Mouse (Mus musculus): ENCODE measurements around the gene Epha8. TPM values are rescaled to one million over a fixed set of nuclear protein-coding genes. Genes with fewer than 3 reads are reported as not detected.

The Epha8 gene
- polyA plus RNA-seq, 1 experiment from 2014 or later: 20.7 TPM

- no peak within 1 kb of the TSS for H3K9ac ChIP-seq (ENCODE audit: low read depth, low read length)
- 66% methylated on average over 5 of the region's 5 CpGs for WGBS
- ATAC-seq: no peak
- H3K4me2 ChIP-seq (ENCODE audit: low read length): no peak within 1 kb of the TSS
- H3K9me3 ChIP-seq (replicated peaks; ENCODE audit: control insufficient read depth, low read length, poor library complexity, severe bottlenecking): no peaks in the 10 kb centered on the region
- H3K4me3 ChIP-seq (ENCODE audit: low read depth, low read length): no peak within 1 kb of the TSS
- H3K27me3 ChIP-seq (ENCODE audit: control insufficient read depth, insufficient read depth, low read depth, low read length): peaks cover 29% of the 10 kb centered on the region
- no peaks in the 10 kb centered on the region for H3K36me3 ChIP-seq (ENCODE audit: control insufficient read depth, insufficient read depth, low read length)
- peaks cover 6% of the 10 kb centered on the region; the same call in 1 of the 2 replicates for H3K4me1 ChIP-seq (ENCODE audit: control insufficient read depth, insufficient read depth, low read length)
- H3K27ac ChIP-seq (ENCODE audit: low read length): no peak within 1 kb of the TSS
Measured at GRCm38 (mm10) chr4:136892811-136893210, 63.8 kb downstream of the Epha8 start, which contains the start of gene C1qc. TSS of gene C1qc (minus strand) at chr4:136893065.

GRCm38 (mm10) chr4:136892371-136892770, 64.2 kb downstream of the Epha8 start:
- Histone ChIP-seq H3K4me2 (ENCODE audit: low read length) (no peak overlapping the region), H3K27me3 (ENCODE audit: control insufficient read depth, insufficient read depth, low read depth, low read length) (peaks cover 28% of the 10 kb centered on the region), H3K4me3 (ENCODE audit: low read depth, low read length) (no peak overlapping the region), H3K9me3 (replicated peaks; ENCODE audit: control insufficient read depth, low read length, poor library complexity, severe bottlenecking) (no peaks in the 10 kb centered on the region), H3K36me3 (ENCODE audit: control insufficient read depth, insufficient read depth, low read length) (no peaks in the 10 kb centered on the region), H3K9ac (ENCODE audit: low read depth, low read length) (no peak overlapping the region), H3K27ac (ENCODE audit: low read length) (no peak overlapping the region), H3K4me1 (ENCODE audit: control insufficient read depth, insufficient read depth, low read length) (peaks cover 6% of the 10 kb centered on the region; the same call in 1 of the 2 replicates)
- 70% methylated on average over 7 of the region's 7 CpGs for WGBS
- ATAC-seq: no peak

GRCm38 (mm10) chr4:136891115-136891514, 65.5 kb downstream of the Epha8 start:
- peaks cover 10% of the 10 kb centered on the region for H3K4me1 ChIP-seq (ENCODE audit: control insufficient read depth, insufficient read depth, low read length)
- H3K36me3 ChIP-seq (ENCODE audit: control insufficient read depth, insufficient read depth, low read length): no peaks in the 10 kb centered on the region
- 81% methylated on average over 4 of the region's 4 CpGs for WGBS
- no peak overlapping the region for H3K4me2 ChIP-seq (ENCODE audit: low read length)
- no peak overlapping the region for H3K4me3 ChIP-seq (ENCODE audit: low read depth, low read length)
- H3K9ac ChIP-seq (ENCODE audit: low read depth, low read length): no peak overlapping the region
- H3K27me3 ChIP-seq (ENCODE audit: control insufficient read depth, insufficient read depth, low read depth, low read length): peaks cover 17% of the 10 kb centered on the region
- no peak overlapping the region for H3K27ac ChIP-seq (ENCODE audit: low read length)
- ATAC-seq: no peak
- no peaks in the 10 kb centered on the region for H3K9me3 ChIP-seq (replicated peaks; ENCODE audit: control insufficient read depth, low read length, poor library complexity, severe bottlenecking)

GRCm38 (mm10) chr4:136889981-136890380, 66.6 kb downstream of the Epha8 start:
- no peak overlapping the region for H3K4me3 ChIP-seq (ENCODE audit: low read depth, low read length)

GRCm38 (mm10) chr4:136887714-136888113, 68.9 kb downstream of the Epha8 start:
- Histone ChIP-seq H3K9me3 (replicated peaks; ENCODE audit: control insufficient read depth, low read length, poor library complexity, severe bottlenecking) (no peaks in the 10 kb centered on the region), H3K4me2 (ENCODE audit: low read length) (no peak overlapping the region), H3K36me3 (ENCODE audit: control insufficient read depth, insufficient read depth, low read length) (no peaks in the 10 kb centered on the region), H3K27me3 (ENCODE audit: control insufficient read depth, insufficient read depth, low read depth, low read length) (peaks cover 6% of the 10 kb centered on the region; the same call in 1 of the 2 replicates), H3K4me1 (ENCODE audit: control insufficient read depth, insufficient read depth, low read length) (peaks cover 5% of the 10 kb centered on the region), H3K4me3 (ENCODE audit: low read depth, low read length) (no peak overlapping the region), H3K9ac (ENCODE audit: low read depth, low read length) (no peak overlapping the region), H3K27ac (ENCODE audit: low read length) (no peak overlapping the region)
- no peak for ATAC-seq
- WGBS: 79% methylated on average over 5 of the region's 5 CpGs

More at GRCm38 (mm10) chr4:136889981-136890380, 66.6 kb downstream of the Epha8 start:
- 90% methylated on average over 15 of the region's 15 CpGs for WGBS
- Histone ChIP-seq H3K36me3 (ENCODE audit: control insufficient read depth, insufficient read depth, low read length) (no peaks in the 10 kb centered on the region), H3K9me3 (replicated peaks; ENCODE audit: control insufficient read depth, low read length, poor library complexity, severe bottlenecking) (no peaks in the 10 kb centered on the region), H3K4me1 (ENCODE audit: control insufficient read depth, insufficient read depth, low read length) (peaks cover 7% of the 10 kb centered on the region), H3K4me2 (ENCODE audit: low read length) (no peak overlapping the region), H3K27me3 (ENCODE audit: control insufficient read depth, insufficient read depth, low read depth, low read length) (peaks cover 13% of the 10 kb centered on the region), H3K27ac (ENCODE audit: low read length) (no peak overlapping the region), H3K9ac (ENCODE audit: low read depth, low read length) (no peak overlapping the region)
- no peak for ATAC-seq

GRCm38 (mm10) chr4:136886101-136886500, 70.5 kb downstream of the Epha8 start, which contains the start of gene C1qb:
TSS of gene C1qb (minus strand) at chr4:136886187.
- Histone ChIP-seq H3K4me1 (ENCODE audit: control insufficient read depth, insufficient read depth, low read length) (peaks cover 5% of the 10 kb centered on the region), H3K9me3 (replicated peaks; ENCODE audit: control insufficient read depth, low read length, poor library complexity, severe bottlenecking) (no peaks in the 10 kb centered on the region), H3K27me3 (ENCODE audit: control insufficient read depth, insufficient read depth, low read depth, low read length) (no peaks in the 10 kb centered on the region; the same call in 1 of the 2 replicates), H3K4me2 (ENCODE audit: low read length) (no peak within 1 kb of the TSS), H3K36me3 (ENCODE audit: control insufficient read depth, insufficient read depth, low read length) (no peaks in the 10 kb centered on the region), H3K9ac (ENCODE audit: low read depth, low read length) (no peak within 1 kb of the TSS), H3K4me3 (ENCODE audit: low read depth, low read length) (no peak within 1 kb of the TSS), H3K27ac (ENCODE audit: low read length) (no peak within 1 kb of the TSS)
- 69% methylated on average over 7 of the region's 7 CpGs for WGBS
- no peak for ATAC-seq

Other genes with a start within 250 kb of the Epha8 start
- gene Ephb2, start 120.8 kb downstream of the Epha8 start, polyA plus RNA-seq (2015; fragmentation: Nextera tagmentation; extraction: Ambion mirVana): 13.1 and 17.5 TPM in 2 replicates
- gene C1qb, start 70.6 kb downstream of the Epha8 start, polyA plus RNA-seq (2015; fragmentation: Nextera tagmentation; extraction: Ambion mirVana): 29.3 and 40.8 TPM in 2 replicates
- 13.9 and 20.8 TPM in 2 replicates for gene C1qc, start 63.8 kb downstream of the Epha8 start, polyA plus RNA-seq (2015; fragmentation: Nextera tagmentation; extraction: Ambion mirVana)
- 22.9 and 26.3 TPM in 2 replicates for gene C1qa, start 58.0 kb downstream of the Epha8 start, polyA plus RNA-seq (2015; fragmentation: Nextera tagmentation; extraction: Ambion mirVana)
- gene Zbtb40, start 92.0 kb upstream of the Epha8 start, polyA plus RNA-seq (2015; fragmentation: Nextera tagmentation; extraction: Ambion mirVana): 3.6 and 4.6 TPM in 2 replicates